Mouse (Mus musculus) mesoderm, embryonic 11.5 days (tissue): ENCODE data around the gene Lpxn.

Source experiments
- DNase-seq: peaks from one replicate; pipeline ENCODE4 v3.0.0-alpha.2; 2012; ENCODE audit warnings: low read depth, low spot score

The Lpxn gene

DNA sequence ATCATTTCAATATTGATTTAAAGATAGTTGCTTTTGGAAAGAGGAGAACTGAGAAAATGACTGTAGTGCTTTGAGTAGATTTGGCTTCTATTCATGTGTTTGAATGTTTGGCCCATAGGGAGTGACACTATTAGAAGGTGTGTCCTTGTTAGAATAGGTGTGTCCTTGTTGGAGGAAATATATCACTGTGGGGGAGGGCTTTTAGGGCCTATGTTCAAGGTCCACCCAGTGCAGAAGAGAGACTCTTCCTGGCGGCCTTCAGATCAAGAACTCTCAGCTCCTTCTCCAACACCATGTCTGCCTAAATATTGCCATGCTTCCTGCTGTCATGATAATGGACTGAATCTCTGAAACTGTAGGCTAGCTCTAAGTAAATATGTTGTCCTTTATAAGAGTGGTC, 8.2 kb downstream of the Lpxn start:
- no peak for DNase-seq

DNA sequence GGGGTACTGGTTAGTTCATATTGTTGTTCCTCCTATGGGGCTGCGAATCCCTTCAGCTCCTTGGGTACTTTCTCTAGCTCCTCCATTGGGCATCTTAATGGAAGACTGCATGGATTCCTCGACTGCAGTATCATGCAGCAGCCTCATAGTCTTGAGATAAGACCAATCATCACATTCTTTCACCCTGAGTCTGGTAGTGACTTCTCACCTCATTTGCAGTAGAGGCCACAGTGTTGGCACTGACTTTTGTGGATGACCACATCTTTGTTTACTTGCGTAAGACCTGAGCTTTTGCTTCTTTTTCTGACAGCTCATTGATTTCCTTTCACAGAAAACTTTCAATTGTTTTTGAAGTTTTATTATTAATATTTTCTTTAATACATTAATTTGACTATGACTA, 9.7 kb downstream of the Lpxn start:
- DNase-seq: no peak

GRCm38 (mm10) chr19:12806214-12806613, 10.2 kb downstream of the Lpxn start:
- no peak for DNase-seq

GRCm38 (mm10) chr19:12812644-12813364, 16.8 kb downstream of the Lpxn start:
- DNase-seq: no peak

DNA sequence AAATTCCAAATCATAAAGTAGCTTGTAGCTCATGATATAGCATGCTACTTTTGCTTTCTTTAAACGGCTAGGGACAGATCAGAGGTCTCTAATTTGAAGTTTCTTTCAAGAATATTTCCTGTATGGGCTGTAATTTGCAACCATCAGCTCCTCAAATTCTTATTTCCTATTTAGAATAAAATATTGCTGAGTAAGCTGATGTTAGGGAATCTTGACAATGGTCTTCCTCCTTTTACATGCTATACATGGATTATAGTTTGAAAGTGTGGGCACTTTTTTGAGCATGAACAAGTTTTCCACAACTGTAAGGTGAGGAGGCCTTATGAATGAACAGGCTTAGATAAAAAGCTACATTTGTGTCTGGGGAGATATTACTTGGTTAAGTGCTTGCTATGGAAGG, 17.9 kb downstream of the Lpxn start:
- no peak for DNase-seq

DNA sequence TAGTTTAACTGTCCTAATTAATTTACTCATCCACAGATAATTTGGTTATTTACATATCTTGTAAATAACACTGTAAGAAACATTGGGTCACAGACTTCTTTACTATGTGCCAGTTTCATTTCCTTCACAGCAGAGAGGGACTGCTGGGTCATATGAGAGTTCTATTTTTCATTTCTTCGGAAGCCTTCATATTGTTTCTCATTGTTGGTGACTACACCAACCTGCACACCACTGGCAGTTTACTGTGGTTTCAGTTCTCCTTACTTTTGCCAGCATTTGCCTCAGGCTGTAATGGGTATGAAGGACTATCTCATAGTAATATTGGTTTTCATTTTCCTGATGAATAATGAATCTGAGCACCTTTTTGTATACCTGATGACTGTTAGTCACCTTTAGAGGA, 22.5 kb downstream of the Lpxn start:
- no peak for DNase-seq

DNA sequence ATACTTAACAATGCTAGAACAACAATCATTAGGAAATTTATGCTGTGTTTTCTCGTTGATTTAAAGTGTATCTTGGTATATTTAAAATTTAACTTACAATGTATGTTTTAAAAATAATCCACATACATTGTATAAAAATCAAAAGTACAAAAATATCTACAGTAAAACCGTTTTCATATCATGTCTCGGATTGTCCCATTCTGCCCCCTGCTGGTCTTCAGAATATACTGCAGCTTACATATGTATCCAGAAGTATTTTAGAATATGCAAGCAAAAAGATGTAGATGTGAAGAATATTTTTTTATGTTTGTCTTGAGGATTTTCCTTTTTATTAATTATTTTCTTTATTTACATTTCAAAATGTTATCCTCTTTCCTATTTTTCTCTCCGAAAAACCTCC, 24.4 kb downstream of the Lpxn start:
- peak; percentile 35 for DNase-seq

GRCm38 (mm10) chr19:12824549-12824948, 28.6 kb downstream of the Lpxn start:
- DNase-seq: no peak

GRCm38 (mm10) chr19:12830823-12831430, 34.9 kb downstream of the Lpxn start:
- DNase-seq: no peak

GRCm38 (mm10) chr19:12831559-12831958, 35.6 kb downstream of the Lpxn start:
- no peak for DNase-seq

- DNase-seq: no peak
Observed at GRCm38 (mm10) chr19:12833625-12834024, 37.6 kb downstream of the Lpxn start.

DNA sequence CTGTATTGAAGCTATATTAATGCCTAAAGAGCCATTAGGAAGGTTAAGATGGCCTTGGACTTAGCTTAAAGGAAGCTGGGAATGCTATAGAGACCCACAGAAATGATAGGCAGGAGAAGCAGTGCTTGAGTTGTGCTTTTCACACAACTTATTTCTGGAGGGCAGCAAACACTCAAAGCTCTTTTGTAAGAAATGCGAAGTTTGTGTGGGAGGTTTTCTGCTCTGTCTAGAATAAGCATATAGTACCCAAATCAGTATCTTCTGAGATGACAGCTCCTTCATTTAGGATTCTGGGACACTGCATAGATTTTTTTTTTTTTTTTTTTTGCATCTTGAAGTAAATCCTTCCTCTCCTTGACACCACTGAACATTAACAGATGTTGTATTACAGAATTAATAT, 42.5 kb downstream of the Lpxn start:
- DNase-seq: no peak

- DNase-seq: no peak
Observed at GRCm38 (mm10) chr19:12846382-12846781, 50.4 kb downstream of the Lpxn start, which contains the start of gene Gm5244. Gm5244 (plus strand) TSS chr19:12846682.

GRCm38 (mm10) chr19:12856983-12857382, 61.0 kb downstream of the Lpxn start, which contains the start of gene Olfr1444:
Olfr1444 (plus strand) TSS chr19:12857283.
- no peak for DNase-seq
